Comparison of ENCODE assay signal across 15 mouse cellular contexts in the genomic region with DNA sequence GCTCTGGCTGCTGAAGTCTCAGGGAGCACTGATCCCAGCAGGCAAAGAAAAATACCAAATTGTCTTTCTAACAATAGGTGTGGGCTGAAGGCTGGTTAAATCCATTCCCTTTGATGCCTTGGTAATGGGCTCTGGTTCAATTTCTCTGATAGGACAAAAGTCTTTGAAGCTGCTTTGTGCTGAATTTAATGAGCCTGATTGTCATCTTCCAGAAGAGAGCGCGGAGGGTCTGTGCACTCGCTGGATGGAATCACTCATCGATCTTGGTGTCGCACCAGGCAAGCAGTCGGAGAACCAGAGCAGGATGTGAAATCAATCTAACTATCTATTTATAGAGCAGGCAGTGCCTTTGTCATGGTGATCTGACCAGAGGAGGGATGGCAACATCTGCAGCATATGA.
A peak's percentile ranks its signal among the peaks of the same experiment; 100 is the strongest.
DNase-seq lines count a peak whose midpoint lies in the region; ATAC-seq and TF ChIP-seq lines count a peak whose summit lies in the region.
"Had no signal": no experiment of that assay in that cellular context is flagged by ENCODE, and none has a peak within 500 bp of the region (broad histone marks: within the 10 kb centered on the region; RNA-seq: fewer than 3 reads in every experiment).

No protein-coding gene starts in this region.

- H3K9ac ChIP-seq in forebrain, postnatal 0 days, result no peak overlapping the region
- no peak overlapping the region for H3K9ac ChIP-seq in midbrain, embryonic 11.5 days (ENCODE audit: low read length)

- no peaks in the 10 kb centered on the region for H3K9me3 ChIP-seq in forebrain, postnatal 0 days (ENCODE audit: low read length)
- H3K9me3 ChIP-seq in midbrain, embryonic 11.5 days (ENCODE audit: control insufficient read depth, low read length), result no peaks in the 10 kb centered on the region

- no peaks in the 10 kb centered on the region for H3K27me3 ChIP-seq in forebrain, postnatal 0 days (ENCODE audit: insufficient read depth, low read length)
- no peaks in the 10 kb centered on the region for H3K27me3 ChIP-seq in midbrain, embryonic 11.5 days (ENCODE audit: control insufficient read depth, insufficient read depth, low read length)

- 0 out of 2 replicates have a peak, but pooled peaks cover 5% of the 10 kb centered on the region for H3K4me1 ChIP-seq in forebrain, postnatal 0 days (ENCODE audit: insufficient read depth)
- H3K4me1 ChIP-seq in midbrain, embryonic 11.5 days (ENCODE audit: control insufficient read depth, insufficient read depth, low read length), result peaks cover 11% of the 10 kb centered on the region; the same call in 1 of the 2 replicates

- no peak for TF ChIP-seq CTCF in forebrain, postnatal 0 days (IDR thresholded peaks at IDR 0.05; ENCODE audit: low read depth)

- no peak overlapping the region for H3K4me3 ChIP-seq in forebrain, postnatal 0 days (ENCODE audit: low read depth, low read length)
- H3K4me3 ChIP-seq in midbrain, embryonic 11.5 days (ENCODE audit: low read depth, low read length), result no peak overlapping the region
- H3K4me3 ChIP-seq: left cerebral cortex, adult 2 months had no signal

- no peaks in the 10 kb centered on the region for H3K36me3 ChIP-seq in forebrain, postnatal 0 days (ENCODE audit: insufficient read depth)
- H3K36me3 ChIP-seq in midbrain, embryonic 11.5 days (ENCODE audit: control insufficient read depth, insufficient read depth, low read length), result no peaks in the 10 kb centered on the region

- H3K27ac ChIP-seq in forebrain, postnatal 0 days (ENCODE audit: low read depth, low read length), result no peak overlapping the region
- H3K27ac ChIP-seq in midbrain, embryonic 11.5 days (ENCODE audit: low read depth, low read length), result no peak overlapping the region
- H3K27ac ChIP-seq: left cerebral cortex, adult 2 months; stomach, postnatal 0 days had no signal

- peak; percentile 19; the same call in 1 of the 2 replicates for ATAC-seq in common myeloid progenitor, adult 5-6 weeks (replicated peaks; ENCODE audit: low read depth, poor library complexity, severe bottlenecking)
- ATAC-seq in forebrain, postnatal 0 days, result no peak
- peak; percentile 81 for ATAC-seq in midbrain, embryonic 11.5 days (ENCODE audit: low FRiP score)

- WGBS in forebrain, postnatal 0 days, result 12% methylated on average over 6 of the region's 6 CpGs
- WGBS in midbrain, embryonic 11.5 days, result 9% methylated on average over 6 of the region's 6 CpGs

- no peak overlapping the region for H3K4me2 ChIP-seq in forebrain, postnatal 0 days (ENCODE audit: low read depth)
- H3K4me2 ChIP-seq in midbrain, embryonic 11.5 days, result peak overlapping the region; percentile 11; the same call in 1 of the 2 replicates

- DNase-seq in adrenal gland, adult (ENCODE audit: inconsistent age in 2 of 2, low spot score in 1 of 2), result peak; percentile 9 to 26
- DNase-seq in adrenal gland, postnatal 4 days (ENCODE audit: low spot score in 2 of 2), result no peak
- DNase-seq in forebrain, postnatal 0 days, result peak; percentile 12
- peak; percentile 86 for DNase-seq in midbrain, embryonic 11.5 days (ENCODE audit: low spot score, missing footprints)
- DNase-seq in thymus, postnatal 10 days (ENCODE audit: low spot score in 2 of 2), result no peak
- DNase-seq in kidney, postnatal 36 days, result no peak
- no peak for DNase-seq in adrenal gland, postnatal 14 days
- DNase-seq: gastrocnemius, postnatal 14 days; heart, postnatal 14 days; liver; lung, postnatal 4 days; right cerebral cortex, postnatal 4 days had no signal

Comparison
In these comparisons a context has a peak if more than half of its experiments do, and no peak if none do; other contexts are left out.
1. DNase-seq: peak in adrenal gland, adult (2 of 2), forebrain, postnatal 0 days (single experiment) and midbrain, embryonic 11.5 days (single experiment); none in adrenal gland, postnatal 4 days (0 of 2), thymus, postnatal 10 days (0 of 2), kidney, postnatal 36 days (0 of 2) and adrenal gland, postnatal 14 days (single experiment).